Mouse (Mus musculus): ENCODE data around the gene Clec3b. TPM values are rescaled to one million over a fixed set of nuclear protein-coding genes. Genes with fewer than 3 reads are reported as not detected.
A peak's percentile ranks its signal among the peaks of the same experiment; 100 is the strongest.

The Clec3b gene
- polyA plus RNA-seq, 1 experiment from 2014 or later: 0.21 TPM

- H3K36me3 ChIP-seq: peaks cover 89% of the 10 kb centered on the region
- H3K27ac ChIP-seq: no peak overlapping the region
- H3K4me1 ChIP-seq: no peaks in the 10 kb centered on the region
- H3K4me2 ChIP-seq: no peak overlapping the region
- 94% methylated on average over 2 of the region's 2 CpGs for WGBS
- no peak for ATAC-seq (ENCODE audit: insufficient number of reproducible peaks, insufficient read depth, low FRiP score, low TSS enrichment, low read depth)
- no peaks in the 10 kb centered on the region for H3K27me3 ChIP-seq
- H3K9me3 ChIP-seq: no peaks in the 10 kb centered on the region
- no peak overlapping the region for H3K4me3 ChIP-seq
- no peak overlapping the region for H3K9ac ChIP-seq
These were observed 26.2 kb upstream of the Clec3b start for GRCm38 (mm10) chr9:123124413-123124981.

GRCm38 (mm10) chr9:123127663-123128062 is 23.1 kb upstream of the Clec3b start:
- Histone ChIP-seq H3K4me2 (no peak overlapping the region), H3K27ac (no peak overlapping the region), H3K4me3 (no peak overlapping the region), H3K9me3 (no peaks in the 10 kb centered on the region), H3K27me3 (no peaks in the 10 kb centered on the region), H3K36me3 (peaks cover 90% of the 10 kb centered on the region), H3K9ac (no peak overlapping the region), H3K4me1 (no peaks in the 10 kb centered on the region)
- ATAC-seq (ENCODE audit: insufficient number of reproducible peaks, insufficient read depth, low FRiP score, low TSS enrichment, low read depth): no peak
- WGBS: 95% methylated on average over 6 of the region's 6 CpGs

GRCm38 (mm10) chr9:123132994-123133393 is 17.8 kb upstream of the Clec3b start:
- no peak for ATAC-seq (ENCODE audit: insufficient number of reproducible peaks, insufficient read depth, low FRiP score, low TSS enrichment, low read depth)
- Histone ChIP-seq H3K27ac (no peak overlapping the region), H3K9ac (no peak overlapping the region), H3K4me3 (no peak overlapping the region), H3K4me2 (no peak overlapping the region), H3K36me3 (peaks cover 98% of the 10 kb centered on the region), H3K27me3 (no peaks in the 10 kb centered on the region), H3K9me3 (no peaks in the 10 kb centered on the region), H3K4me1 (no peaks in the 10 kb centered on the region)
- WGBS: 96% methylated on average over 3 of the region's 3 CpGs

GRCm38 (mm10) chr9:123136953-123137682 is 13.6 kb upstream of the Clec3b start:
- H3K36me3 ChIP-seq: peaks cover 99% of the 10 kb centered on the region
- H3K27ac ChIP-seq: no peak overlapping the region
- H3K27me3 ChIP-seq: no peaks in the 10 kb centered on the region
- H3K9ac ChIP-seq: no peak overlapping the region
- no peak overlapping the region for H3K4me3 ChIP-seq
- H3K9me3 ChIP-seq: no peaks in the 10 kb centered on the region
- H3K4me2 ChIP-seq: no peak overlapping the region
- no peak for ATAC-seq (ENCODE audit: insufficient number of reproducible peaks, insufficient read depth, low FRiP score, low TSS enrichment, low read depth)
- no peaks in the 10 kb centered on the region for H3K4me1 ChIP-seq
- 83% methylated on average over 7 of the region's 7 CpGs for WGBS

GRCm38 (mm10) chr9:123138891-123139474 is 11.8 kb upstream of the Clec3b start:
- no peak overlapping the region for H3K9ac ChIP-seq
- no peaks in the 10 kb centered on the region for H3K27me3 ChIP-seq
- peaks cover 97% of the 10 kb centered on the region for H3K36me3 ChIP-seq
- H3K27ac ChIP-seq: no peak overlapping the region
- H3K4me2 ChIP-seq: no peak overlapping the region
- H3K4me3 ChIP-seq: no peak overlapping the region
- H3K9me3 ChIP-seq: peaks cover 7% of the 10 kb centered on the region; the same call in 1 of the 2 replicates
- no peak for ATAC-seq (ENCODE audit: insufficient number of reproducible peaks, insufficient read depth, low FRiP score, low TSS enrichment, low read depth)
- no peaks in the 10 kb centered on the region for H3K4me1 ChIP-seq
- WGBS: 69% methylated on average over 5 of the region's 5 CpGs

- Histone ChIP-seq H3K36me3 (peaks cover 92% of the 10 kb centered on the region), H3K4me1 (no peaks in the 10 kb centered on the region), H3K27ac (0 out of 2 replicates have a peak overlapping the region, but pooled peaks have one; percentile 1), H3K27me3 (no peaks in the 10 kb centered on the region), H3K4me3 (no peak overlapping the region), H3K9me3 (peaks cover 12% of the 10 kb centered on the region), H3K4me2 (no peak overlapping the region), H3K9ac (no peak overlapping the region)
- WGBS: 87% methylated on average over 4 of the region's 4 CpGs
- no peak for ATAC-seq (ENCODE audit: insufficient number of reproducible peaks, insufficient read depth, low FRiP score, low TSS enrichment, low read depth)
These were observed 10.7 kb upstream of the Clec3b start for GRCm38 (mm10) chr9:123139887-123140614.

GRCm38 (mm10) chr9:123148430-123148829 is 2.3 kb upstream of the Clec3b start:
- H3K36me3 ChIP-seq: peaks cover 16% of the 10 kb centered on the region
- no peaks in the 10 kb centered on the region for H3K4me1 ChIP-seq
- WGBS: 72% methylated on average over 5 of the region's 5 CpGs
- no peak overlapping the region for H3K4me3 ChIP-seq
- ATAC-seq (ENCODE audit: insufficient number of reproducible peaks, insufficient read depth, low FRiP score, low TSS enrichment, low read depth): no peak
- H3K9me3 ChIP-seq: peaks cover 13% of the 10 kb centered on the region
- H3K4me2 ChIP-seq: no peak overlapping the region
- no peaks in the 10 kb centered on the region for H3K27me3 ChIP-seq
- H3K9ac ChIP-seq: no peak overlapping the region
- H3K27ac ChIP-seq: no peak overlapping the region

- no peak overlapping the region for H3K4me2 ChIP-seq
- no peak overlapping the region for H3K4me3 ChIP-seq
- no peaks in the 10 kb centered on the region for H3K27me3 ChIP-seq
- H3K27ac ChIP-seq: no peak overlapping the region
- H3K9ac ChIP-seq: no peak overlapping the region
- ATAC-seq (ENCODE audit: insufficient number of reproducible peaks, insufficient read depth, low FRiP score, low TSS enrichment, low read depth): no peak
- no peaks in the 10 kb centered on the region for H3K36me3 ChIP-seq
- H3K9me3 ChIP-seq: no peaks in the 10 kb centered on the region
- H3K4me1 ChIP-seq: no peaks in the 10 kb centered on the region
- 48% methylated on average over 1 of the region's 1 CpGs for WGBS
These were observed 815 bp downstream of the Clec3b start for GRCm38 (mm10) chr9:123151561-123151960.

- H3K4me2 ChIP-seq: no peak overlapping the region
- no peaks in the 10 kb centered on the region for H3K4me1 ChIP-seq
- H3K27me3 ChIP-seq: no peaks in the 10 kb centered on the region
- no peak overlapping the region for H3K4me3 ChIP-seq
- H3K9me3 ChIP-seq: no peaks in the 10 kb centered on the region
- 82% methylated on average over 3 of the region's 3 CpGs for WGBS
- H3K27ac ChIP-seq: no peak overlapping the region
- ATAC-seq (ENCODE audit: insufficient number of reproducible peaks, insufficient read depth, low FRiP score, low TSS enrichment, low read depth): no peak
- no peak overlapping the region for H3K9ac ChIP-seq
- H3K36me3 ChIP-seq: no peaks in the 10 kb centered on the region
These were observed 1.3 kb downstream of the Clec3b start for GRCm38 (mm10) chr9:123152026-123152425.

GRCm38 (mm10) chr9:123153121-123153520 is 2.4 kb downstream of the Clec3b start:
- 81% methylated on average over 2 of the region's 2 CpGs for WGBS
- H3K9ac ChIP-seq: no peak overlapping the region
- H3K36me3 ChIP-seq: no peaks in the 10 kb centered on the region
- ATAC-seq (ENCODE audit: insufficient number of reproducible peaks, insufficient read depth, low FRiP score, low TSS enrichment, low read depth): no peak
- no peaks in the 10 kb centered on the region for H3K4me1 ChIP-seq
- H3K27me3 ChIP-seq: no peaks in the 10 kb centered on the region
- H3K9me3 ChIP-seq: no peaks in the 10 kb centered on the region
- no peak overlapping the region for H3K4me2 ChIP-seq
- H3K27ac ChIP-seq: no peak overlapping the region
- H3K4me3 ChIP-seq: no peak overlapping the region

- Histone ChIP-seq H3K9ac (peak overlapping the region; percentile 62; the same call in 1 of the 2 replicates), H3K36me3 (no peaks in the 10 kb centered on the region), H3K4me2 (peak overlapping the region; percentile 53), H3K4me1 (peaks cover 6% of the 10 kb centered on the region; the same call in 1 of the 2 replicates), H3K27me3 (no peaks in the 10 kb centered on the region), H3K4me3 (peak overlapping the region; percentile 29), H3K9me3 (no peaks in the 10 kb centered on the region), H3K27ac (no peak overlapping the region)
- peak; percentile 61; the same call in 1 of the 2 replicates for ATAC-seq (ENCODE audit: insufficient number of reproducible peaks, insufficient read depth, low FRiP score, low TSS enrichment, low read depth)
- WGBS: 28% methylated on average over 30 of the region's 30 CpGs
These were observed 6.2 kb downstream of the Clec3b start for GRCm38 (mm10) chr9:123156910-123157361.

Data from embryonic facial prominence, embryonic 13.5 days (tissue).